Mouse (Mus musculus): ENCODE results near the gene Frem2. TPM values are rescaled to one million over a fixed set of nuclear protein-coding genes. Genes with fewer than 3 reads are reported as not detected.

The Frem2 gene
- total and polyA plus RNA-seq, 3 experiments: 3.5 to 6.7 (median 5.3) TPM

GRCm38 (mm10) chr3:53656328-53656877 lies 752 bp downstream of the Frem2 start:
- no peaks in the 10 kb centered on the region for H3K4me1 ChIP-seq (ENCODE audit: control insufficient read depth, insufficient read depth, low read length)
- H3K27ac ChIP-seq: peak overlapping the region; percentile 51; the same call in 1 of the 2 replicates
- DNase-seq: peak in 1 of 2 experiments; percentile 24
- H3K79me2 ChIP-seq (replicated peaks; ENCODE audit: control insufficient read depth, insufficient read depth, low read length): no peaks in the 10 kb centered on the region
- H3K9ac ChIP-seq (ENCODE audit: low read depth, low read length): peak overlapping the region; percentile 61
- TF ChIP-seq POLR2A (IDR thresholded peaks at IDR 0.05; ENCODE audit: insufficient read depth, low read depth, low read length): no peak
- TF ChIP-seq EP300 (IDR thresholded peaks at IDR 0.05; ENCODE audit: insufficient read depth, low read depth, low read length): no peak
- TF ChIP-seq CTCF (IDR thresholded peaks at IDR 0.05): no peak
- under 1% methylated on average over 42 of the region's 42 CpGs for WGBS
- intact Hi-C loops (cut with DNase I): loop anchor here (5.0 kb wide), 1 partner anchor 129 kb away; no protein-coding TSS in a partner anchor
- H3K27me3 ChIP-seq (ENCODE audit: control insufficient read depth, insufficient read depth, low read length): 0 out of 2 replicates have a peak, but pooled peaks cover 1% of the 10 kb centered on the region
- H3K36me3 ChIP-seq (ENCODE audit: control insufficient read depth, insufficient read depth, low read length): no peaks in the 10 kb centered on the region
- peak overlapping the region; percentile 59 for H3K4me3 ChIP-seq

DNA sequence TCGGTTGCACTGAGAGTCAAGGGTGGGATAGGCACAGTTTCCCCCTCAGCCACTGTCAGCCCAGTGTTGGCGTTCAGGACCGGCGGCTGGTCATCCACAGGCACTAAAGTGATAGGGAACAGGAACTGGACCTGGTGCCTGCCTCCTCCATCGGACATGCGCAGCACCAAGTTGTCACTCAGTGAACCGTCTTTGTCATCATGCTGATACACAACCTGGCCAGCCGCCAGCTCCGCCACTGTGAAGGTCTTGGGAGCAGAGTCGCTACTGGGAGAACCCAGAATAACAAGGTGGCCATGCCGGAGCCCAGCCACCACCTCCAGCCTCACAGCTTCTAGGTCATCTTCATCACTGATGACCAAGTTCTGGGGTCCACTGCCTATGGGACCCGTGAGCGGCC lies 1.8 kb downstream of the Frem2 start:
- no peak overlapping the region for H3K9ac ChIP-seq (ENCODE audit: low read depth, low read length)
- no peaks in the 10 kb centered on the region; the same call in 1 of the 2 replicates for H3K4me1 ChIP-seq (ENCODE audit: control insufficient read depth, insufficient read depth, low read length)
- no peaks in the 10 kb centered on the region for H3K79me2 ChIP-seq (replicated peaks; ENCODE audit: control insufficient read depth, insufficient read depth, low read length)
- TF ChIP-seq POLR2A (IDR thresholded peaks at IDR 0.05; ENCODE audit: insufficient read depth, low read depth, low read length) (no peak), CTCF (IDR thresholded peaks at IDR 0.05) (no peak), EP300 (IDR thresholded peaks at IDR 0.05; ENCODE audit: insufficient read depth, low read depth, low read length) (no peak)
- intact Hi-C loops (cut with DNase I): loop anchor here (5.0 kb wide), 1 partner anchor 128 kb away; no protein-coding TSS in a partner anchor
- WGBS: 71% methylated on average over 13 of the region's 13 CpGs
- 0 out of 2 replicates have a peak, but pooled peaks cover 1% of the 10 kb centered on the region for H3K27me3 ChIP-seq (ENCODE audit: control insufficient read depth, insufficient read depth, low read length)
- DNase-seq: no peak
- H3K27ac ChIP-seq: no peak overlapping the region
- no peak overlapping the region for H3K4me3 ChIP-seq
- H3K36me3 ChIP-seq (ENCODE audit: control insufficient read depth, insufficient read depth, low read length): no peaks in the 10 kb centered on the region

DNA sequence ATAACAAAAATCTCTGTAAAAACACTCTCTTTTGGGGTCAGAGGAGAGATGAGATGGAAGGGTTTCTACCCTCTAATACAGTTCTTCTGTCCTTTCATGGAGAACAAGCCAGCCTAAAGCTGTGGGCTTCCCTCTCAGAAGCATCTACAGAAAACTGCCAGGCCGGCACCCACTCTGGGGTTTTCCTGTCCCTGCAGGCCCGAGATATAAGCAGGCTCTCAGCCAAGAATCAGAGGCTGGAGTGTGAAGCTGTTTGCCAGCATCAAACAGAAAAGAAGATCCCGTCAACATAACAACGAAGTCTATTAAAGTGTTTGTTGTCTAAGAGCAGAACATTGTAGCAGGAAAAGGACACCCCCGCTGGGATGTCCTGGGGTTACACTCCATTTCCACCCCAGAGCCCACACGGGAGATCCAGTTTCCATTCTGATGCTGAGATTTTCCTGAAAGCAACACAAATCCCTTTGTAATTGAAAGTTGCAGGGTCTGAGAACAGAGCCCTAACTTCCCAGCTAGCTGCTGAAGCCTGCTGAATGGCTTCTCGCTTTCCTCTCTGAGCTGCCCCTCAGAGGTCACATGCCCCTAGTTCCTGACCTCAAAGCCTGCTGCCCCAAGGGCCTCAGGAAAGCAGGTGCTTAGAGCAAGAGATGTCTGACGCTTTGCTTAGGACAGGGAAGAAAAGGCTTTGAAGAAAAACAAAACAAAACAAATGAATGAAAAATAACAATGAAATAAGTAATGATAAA lies 7.0 kb downstream of the Frem2 start:
- H3K4me3 ChIP-seq: no peak overlapping the region
- H3K27ac ChIP-seq: peak overlapping the region; percentile 2
- no peaks in the 10 kb centered on the region for H3K27me3 ChIP-seq (ENCODE audit: control insufficient read depth, insufficient read depth, low read length)

DNA sequence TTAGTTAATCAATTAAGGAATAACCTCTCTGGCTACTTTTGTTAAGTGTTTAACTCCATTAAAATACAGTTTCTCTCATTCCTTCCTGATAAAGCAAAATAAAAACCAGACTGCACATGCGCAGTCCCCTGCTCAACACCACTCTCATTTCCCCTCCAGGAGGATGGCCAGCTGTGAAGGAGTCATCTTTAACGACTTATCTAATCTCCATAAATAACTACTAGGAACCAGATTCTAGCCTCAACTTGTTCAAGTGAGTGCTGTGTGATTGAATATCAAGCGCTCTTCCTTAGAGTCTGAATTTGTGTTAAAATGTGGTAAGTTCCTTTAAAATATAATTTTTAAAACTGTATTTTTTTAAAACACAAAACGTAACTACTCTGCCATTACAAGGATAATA lies 7.7 kb downstream of the Frem2 start:
- no peaks in the 10 kb centered on the region for H3K36me3 ChIP-seq (ENCODE audit: control insufficient read depth, insufficient read depth, low read length)
- H3K9ac ChIP-seq (ENCODE audit: low read depth, low read length): no peak overlapping the region
- H3K4me1 ChIP-seq (ENCODE audit: control insufficient read depth, insufficient read depth, low read length): no peaks in the 10 kb centered on the region; the same call in 1 of the 2 replicates
- no peaks in the 10 kb centered on the region for H3K79me2 ChIP-seq (replicated peaks; ENCODE audit: control insufficient read depth, insufficient read depth, low read length)
- no peak overlapping the region for H3K27ac ChIP-seq
- no peaks in the 10 kb centered on the region for H3K27me3 ChIP-seq (ENCODE audit: control insufficient read depth, insufficient read depth, low read length)
- intact Hi-C loops (cut with DNase I): no loop called here
- H3K4me3 ChIP-seq: no peak overlapping the region
- WGBS: 47% methylated on average over 4 of the region's 4 CpGs
- DNase-seq: no peak
- no peak for TF ChIP-seq POLR2A (IDR thresholded peaks at IDR 0.05; ENCODE audit: insufficient read depth, low read depth, low read length)
- TF ChIP-seq CTCF (IDR thresholded peaks at IDR 0.05): no peak
- no peak for TF ChIP-seq EP300 (IDR thresholded peaks at IDR 0.05; ENCODE audit: insufficient read depth, low read depth, low read length)

More for the DNA sequence above, 7.0 kb downstream of the Frem2 start:
- TF ChIP-seq POLR2A (IDR thresholded peaks at IDR 0.05; ENCODE audit: insufficient read depth, low read depth, low read length) (no peak), CTCF (IDR thresholded peaks at IDR 0.05) (no peak), EP300 (IDR thresholded peaks at IDR 0.05; ENCODE audit: insufficient read depth, low read depth, low read length) (no peak)
- H3K79me2 ChIP-seq (replicated peaks; ENCODE audit: control insufficient read depth, insufficient read depth, low read length): no peaks in the 10 kb centered on the region
- intact Hi-C loops (cut with DNase I): no loop called here
- peak in 1 of 2 experiments; percentile 19 for DNase-seq
- no peak overlapping the region for H3K9ac ChIP-seq (ENCODE audit: low read depth, low read length)
- H3K36me3 ChIP-seq (ENCODE audit: control insufficient read depth, insufficient read depth, low read length): no peaks in the 10 kb centered on the region
- 9% methylated on average over 8 of the region's 8 CpGs for WGBS
- no peaks in the 10 kb centered on the region; the same call in 1 of the 2 replicates for H3K4me1 ChIP-seq (ENCODE audit: control insufficient read depth, insufficient read depth, low read length)

DNA sequence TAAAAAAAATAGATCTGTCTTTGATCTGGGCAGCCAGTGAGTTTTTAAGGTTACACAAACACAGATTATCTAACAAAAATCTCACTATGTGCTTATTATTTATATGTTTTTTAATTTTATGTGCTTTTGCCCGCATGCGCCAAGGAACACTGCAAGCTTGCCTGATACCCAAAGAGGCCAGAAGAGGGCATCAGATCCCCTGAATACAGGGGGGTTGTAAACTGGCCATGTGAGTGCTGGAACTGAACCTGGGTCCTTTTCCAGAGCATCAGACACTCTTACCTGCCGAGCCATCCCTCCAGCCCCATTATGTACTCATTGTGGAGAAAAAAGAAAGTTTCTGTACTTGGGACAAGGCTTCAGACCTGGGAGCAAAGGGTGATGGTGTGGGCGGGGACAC lies 8.3 kb downstream of the Frem2 start:
- H3K9ac ChIP-seq (ENCODE audit: low read depth, low read length): no peak overlapping the region
- H3K4me3 ChIP-seq: no peak overlapping the region
- DNase-seq: no peak
- H3K79me2 ChIP-seq (replicated peaks; ENCODE audit: control insufficient read depth, insufficient read depth, low read length): no peaks in the 10 kb centered on the region
- no peaks in the 10 kb centered on the region for H3K36me3 ChIP-seq (ENCODE audit: control insufficient read depth, insufficient read depth, low read length)
- no peak overlapping the region for H3K27ac ChIP-seq
- peak; percentile 8; the same call in 1 of the 2 replicates for TF ChIP-seq CTCF (IDR thresholded peaks at IDR 0.05)
- no peak for TF ChIP-seq POLR2A (IDR thresholded peaks at IDR 0.05; ENCODE audit: insufficient read depth, low read depth, low read length)
- no peak for TF ChIP-seq EP300 (IDR thresholded peaks at IDR 0.05; ENCODE audit: insufficient read depth, low read depth, low read length)
- no peaks in the 10 kb centered on the region; the same call in 1 of the 2 replicates for H3K4me1 ChIP-seq (ENCODE audit: control insufficient read depth, insufficient read depth, low read length)
- 95% methylated on average over 4 of the region's 4 CpGs for WGBS
- H3K27me3 ChIP-seq (ENCODE audit: control insufficient read depth, insufficient read depth, low read length): no peaks in the 10 kb centered on the region
- intact Hi-C loops (cut with DNase I): no loop called here

- Histone ChIP-seq H3K27ac (peak overlapping the region; percentile 85), H3K79me2 (replicated peaks; ENCODE audit: control insufficient read depth, insufficient read depth, low read length) (no peaks in the 10 kb centered on the region), H3K4me1 (ENCODE audit: control insufficient read depth, insufficient read depth, low read length) (no peaks in the 10 kb centered on the region), H3K9ac (ENCODE audit: low read depth, low read length) (0 out of 2 replicates have a peak overlapping the region, but pooled peaks have one; percentile 6), H3K36me3 (ENCODE audit: control insufficient read depth, insufficient read depth, low read length) (no peaks in the 10 kb centered on the region), H3K4me3 (no peak overlapping the region), H3K27me3 (ENCODE audit: control insufficient read depth, insufficient read depth, low read length) (no peaks in the 10 kb centered on the region)
- intact Hi-C loops (cut with DNase I): no loop called here
- DNase-seq: peak; percentile 41 to 67
- 28% methylated on average over 3 of the region's 3 CpGs for WGBS
- TF ChIP-seq EP300 (IDR thresholded peaks at IDR 0.05; ENCODE audit: insufficient read depth, low read depth, low read length): no peak
- no peak for TF ChIP-seq CTCF (IDR thresholded peaks at IDR 0.05)
- TF ChIP-seq POLR2A (IDR thresholded peaks at IDR 0.05; ENCODE audit: insufficient read depth, low read depth, low read length): no peak
Observed at GRCm38 (mm10) chr3:53635948-53636347, 21.2 kb downstream of the Frem2 start.
